Mouse (Mus musculus): ENCODE data around the gene Ankib1. TPM values are rescaled to one million over a fixed set of nuclear protein-coding genes. Genes with fewer than 3 reads are reported as not detected.
"Not testable (repeated sequence)": the region's sequence is repeated elsewhere in the genome, so short reads cannot be mapped to it uniquely, and the experiment has no call there.

The Ankib1 gene
- 43.5 and 68.3 TPM in 2 replicates for total RNA-seq (2017)

DNA sequence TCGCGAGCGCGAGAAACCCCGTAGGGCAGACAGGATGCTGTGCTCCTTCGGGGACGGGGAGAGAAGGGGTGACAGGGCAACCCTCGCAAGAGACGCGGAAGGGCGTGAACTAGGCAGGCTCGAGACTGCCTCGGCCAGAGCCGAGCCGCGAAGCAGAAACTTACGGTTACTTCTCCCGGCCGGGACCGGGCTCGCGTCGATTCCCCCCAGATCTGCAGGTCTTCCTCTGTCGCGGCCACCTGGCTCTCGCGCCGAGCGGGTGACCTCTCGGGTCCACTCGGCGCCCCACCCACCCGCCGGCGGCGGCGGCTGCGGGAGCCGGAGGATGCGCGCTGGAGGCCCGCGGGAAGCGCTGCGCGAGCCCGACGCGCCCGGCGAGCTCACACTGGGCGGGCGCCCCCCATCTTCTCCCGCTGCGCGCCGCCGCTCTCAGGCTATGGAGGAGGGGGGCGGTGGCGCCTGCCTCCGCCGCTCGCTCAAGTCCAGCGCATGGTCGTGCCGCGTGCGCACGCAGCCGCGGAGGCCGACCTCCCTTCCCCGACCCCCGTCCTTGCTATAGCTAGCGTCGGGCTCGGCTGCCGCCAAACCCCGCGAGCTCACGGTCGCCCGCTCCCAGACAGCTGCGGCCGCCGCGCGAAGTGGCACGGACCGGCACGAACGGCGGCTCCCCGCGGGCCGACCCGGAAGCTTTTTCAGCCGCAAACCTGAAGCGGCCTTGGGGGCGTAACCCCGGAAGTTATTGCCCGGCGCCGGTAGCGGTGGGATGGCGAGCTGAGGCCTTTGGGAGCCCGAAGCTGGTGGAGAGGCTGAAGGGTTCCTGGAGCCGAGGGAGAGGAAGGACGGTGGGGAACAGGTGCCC is at the start of gene Ankib1, which contains the start of gene Krit1:
TSS of gene Ankib1 (minus strand) at position 493 of the 859 bp plus-strand sequence.
TSS of gene Krit1 (plus strand) at position 752 of the 859 bp plus-strand sequence.
- ATAC-seq (replicated peaks; ENCODE audit: low read depth, poor library complexity, severe bottlenecking), result peak; percentile 83

DNA sequence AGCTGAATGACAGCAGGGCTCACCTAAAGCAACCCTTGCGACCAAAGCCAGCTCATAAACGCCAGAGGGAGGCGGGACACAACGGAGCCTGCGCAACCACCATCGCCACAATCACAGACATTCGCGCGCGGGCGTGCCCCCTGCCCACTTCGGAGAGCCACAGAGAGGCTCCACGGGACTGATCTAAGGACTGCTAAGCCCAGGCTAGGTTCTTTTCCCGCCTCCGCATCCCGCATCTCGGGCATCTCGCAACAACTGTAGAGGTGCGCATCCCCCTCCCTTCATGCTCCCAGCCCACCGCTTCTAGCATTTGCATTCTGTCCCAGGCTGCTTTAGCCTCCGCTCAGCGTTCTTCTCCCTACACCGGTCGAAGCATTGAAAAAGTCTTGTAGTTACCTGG is 42.3 kb upstream of the Ankib1 start, which contains the start of gene Lrrd1:
TSS of gene Lrrd1 (plus strand) at position 148 of the 400 bp plus-strand sequence.
- ATAC-seq (replicated peaks; ENCODE audit: low read depth, poor library complexity, severe bottlenecking), result no peak

DNA sequence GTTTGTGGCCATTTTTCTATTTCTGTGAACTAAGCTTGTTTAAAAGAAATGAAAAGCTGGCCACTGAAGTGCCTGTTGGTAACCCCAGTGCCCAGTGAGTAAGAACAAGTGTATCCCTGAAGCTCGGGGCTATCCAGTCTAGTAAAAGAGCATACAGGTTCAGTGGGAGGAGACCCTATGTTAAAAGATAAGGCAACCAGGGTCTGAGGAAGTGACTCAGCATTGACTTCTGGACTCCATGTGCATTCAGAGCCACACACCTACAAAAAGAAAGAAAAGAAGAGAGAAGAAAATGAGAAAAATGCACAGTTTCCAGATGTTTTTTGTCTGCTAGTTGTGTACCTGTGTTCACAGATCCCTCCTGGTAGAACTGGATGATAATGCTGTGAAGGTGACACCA is 31.4 kb upstream of the Ankib1 start:
- no peak for ATAC-seq (replicated peaks; ENCODE audit: low read depth, poor library complexity, severe bottlenecking)

DNA sequence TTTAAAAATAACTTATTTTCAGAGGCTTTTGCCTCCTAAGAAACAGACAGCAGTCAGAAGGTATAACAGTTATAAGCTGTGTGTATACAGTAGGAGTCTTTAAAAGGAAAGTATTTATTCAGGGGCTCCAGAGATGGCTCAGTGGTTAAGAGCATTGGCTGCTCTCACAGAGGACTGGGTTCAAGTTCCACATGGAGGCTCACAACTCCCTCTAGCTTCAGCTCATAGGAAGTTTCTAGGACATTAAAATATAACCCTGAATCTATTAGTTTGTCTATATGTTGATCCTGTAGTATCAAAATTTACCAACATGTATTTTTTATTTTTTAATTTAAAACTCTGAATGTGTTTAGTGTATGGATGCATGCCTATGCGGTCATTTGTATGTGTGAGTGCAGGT is 5.7 kb upstream of the Ankib1 start:
- 0 out of 2 replicates have a peak, but pooled peaks have one; percentile 32 for ATAC-seq (replicated peaks; ENCODE audit: low read depth, poor library complexity, severe bottlenecking)

DNA sequence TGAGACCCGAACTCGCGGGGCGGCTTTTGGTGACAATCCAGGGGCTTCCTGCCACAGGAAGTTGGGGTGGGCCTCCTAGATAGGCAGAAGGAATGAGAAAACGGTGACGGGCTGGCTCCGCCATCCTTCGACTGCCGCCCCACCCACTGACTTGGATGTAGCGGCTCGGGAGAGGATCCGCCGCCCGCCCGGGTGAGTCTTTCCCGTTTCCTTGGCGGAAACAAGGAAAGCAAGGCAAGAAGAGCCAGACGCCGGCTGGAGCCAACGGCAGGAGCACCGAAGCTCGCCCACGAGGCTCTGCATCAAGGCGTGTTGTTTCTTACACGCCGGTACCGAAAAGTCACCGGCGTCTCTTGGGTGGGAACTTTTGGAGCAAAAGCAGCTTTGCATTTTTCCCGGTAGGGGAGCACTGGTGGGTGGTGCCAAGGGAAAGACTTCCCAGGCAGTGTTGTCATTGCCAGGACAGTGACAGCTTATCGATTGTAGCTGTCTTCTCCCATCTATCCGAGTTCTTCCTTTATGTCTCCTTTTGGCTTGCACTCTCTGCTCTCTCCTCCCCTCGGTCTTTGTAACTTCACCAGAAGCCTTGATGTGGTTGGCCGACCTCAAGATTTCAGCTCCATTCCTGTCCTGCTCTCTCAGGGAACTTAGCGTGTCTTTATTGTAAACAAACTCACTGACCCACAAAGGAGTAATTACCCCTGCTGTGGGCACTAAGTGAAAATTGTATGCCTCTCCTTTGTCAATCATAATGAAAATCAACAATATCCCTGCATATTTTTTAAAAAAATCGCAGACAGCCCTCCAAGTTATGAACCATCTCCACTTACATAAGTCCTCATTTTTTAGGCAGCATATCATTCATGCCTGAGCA is 804 bp upstream of the Ankib1 start:
- ATAC-seq (replicated peaks; ENCODE audit: low read depth, poor library complexity, severe bottlenecking), result peak; percentile 80

DNA sequence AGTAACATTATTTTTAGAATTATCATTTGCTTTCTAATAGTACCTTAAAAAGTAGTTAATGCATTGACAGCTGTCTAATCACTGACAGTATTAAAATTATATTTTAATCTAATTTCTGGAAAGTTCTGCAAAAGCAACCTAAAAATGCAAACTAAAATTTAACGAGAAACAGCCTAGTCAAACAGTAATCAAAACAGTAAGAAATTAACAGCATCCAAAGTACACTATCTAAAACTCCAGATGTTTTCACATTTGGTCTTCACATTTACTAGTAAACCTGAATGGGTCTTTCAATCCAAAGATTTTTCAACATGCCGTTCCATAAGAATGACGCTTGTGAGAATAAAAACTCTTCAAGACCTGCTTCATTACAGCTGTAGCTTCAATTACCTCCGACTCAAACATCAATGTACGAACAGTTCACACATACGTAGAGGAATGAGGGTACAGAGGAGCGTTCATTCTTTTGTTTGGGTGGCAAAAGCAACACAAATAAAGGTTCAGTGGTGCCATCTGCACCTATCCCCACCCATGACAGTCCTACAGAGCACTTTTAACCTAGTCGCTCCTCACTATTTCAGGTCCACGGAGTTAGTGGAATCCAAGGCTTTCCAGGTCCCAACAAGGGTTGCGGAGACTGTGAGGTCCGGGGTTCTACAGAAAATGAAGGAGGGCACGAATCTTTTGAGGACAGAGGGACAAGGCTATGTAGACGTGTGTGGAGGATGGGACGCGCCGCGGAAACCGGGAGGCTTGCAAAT is 873 bp downstream of the Ankib1 start:
- ATAC-seq (replicated peaks; ENCODE audit: low read depth, poor library complexity, severe bottlenecking), result peak; percentile 3

DNA sequence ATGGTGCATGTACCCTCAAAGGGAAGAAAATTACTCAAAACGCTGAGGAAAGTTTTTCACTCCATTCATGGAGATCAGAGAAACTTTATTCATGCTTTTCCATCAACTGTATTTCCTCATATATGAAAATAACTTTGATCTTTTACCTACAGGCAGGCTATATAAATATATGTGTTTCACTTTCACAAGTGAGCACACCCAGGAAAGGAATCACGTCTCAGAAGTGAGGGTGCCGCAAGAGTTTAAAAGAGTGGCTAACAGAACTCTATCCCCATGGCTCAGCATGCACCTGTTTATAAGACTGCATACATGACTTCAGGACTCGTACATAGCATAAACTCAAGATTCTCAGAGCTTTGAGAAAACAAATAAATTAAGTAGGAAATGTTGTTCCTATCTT is 1.8 kb downstream of the Ankib1 start:
- no peak for ATAC-seq (replicated peaks; ENCODE audit: low read depth, poor library complexity, severe bottlenecking)

DNA sequence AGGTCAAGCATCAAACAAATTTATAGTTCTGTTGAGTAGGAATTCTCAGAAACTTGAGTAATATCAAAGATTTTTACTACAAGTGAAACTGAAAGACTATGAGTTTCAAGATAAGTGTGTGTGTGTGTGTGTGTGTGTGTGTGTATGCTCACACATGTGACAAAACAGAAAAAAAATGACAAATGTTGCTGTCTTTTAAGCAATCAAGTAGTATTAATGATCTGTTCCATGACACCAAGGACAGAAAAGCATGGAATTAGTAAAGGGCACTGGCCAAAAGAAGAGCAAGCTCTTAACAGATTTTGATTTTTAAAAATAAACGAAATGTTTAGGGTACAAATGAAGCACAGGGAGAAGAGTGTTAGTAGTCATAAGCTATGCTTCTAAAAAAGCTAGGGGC is 2.7 kb downstream of the Ankib1 start:
- no peak for ATAC-seq (replicated peaks; ENCODE audit: low read depth, poor library complexity, severe bottlenecking)

DNA sequence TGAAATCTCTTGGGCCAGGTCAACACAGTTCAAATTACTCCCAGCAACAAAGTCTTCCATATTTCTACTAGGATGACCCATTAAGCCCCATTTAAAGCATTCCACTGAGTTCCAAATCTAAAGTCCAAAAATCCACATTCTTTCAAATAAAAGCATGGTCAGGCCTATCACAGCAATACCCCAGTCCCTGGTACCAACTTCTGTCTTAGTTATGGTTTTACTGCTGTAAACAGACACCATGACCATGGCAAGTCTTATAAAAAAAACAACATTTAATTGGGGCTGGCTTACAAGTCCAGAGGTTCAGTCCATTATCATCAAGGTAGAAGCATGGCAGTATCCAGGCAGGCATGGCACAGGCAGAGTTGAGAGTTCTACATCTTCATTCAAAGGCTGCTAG is 4.1 kb downstream of the Ankib1 start:
- ATAC-seq (replicated peaks; ENCODE audit: low read depth, poor library complexity, severe bottlenecking), result not testable (repeated sequence)

DNA sequence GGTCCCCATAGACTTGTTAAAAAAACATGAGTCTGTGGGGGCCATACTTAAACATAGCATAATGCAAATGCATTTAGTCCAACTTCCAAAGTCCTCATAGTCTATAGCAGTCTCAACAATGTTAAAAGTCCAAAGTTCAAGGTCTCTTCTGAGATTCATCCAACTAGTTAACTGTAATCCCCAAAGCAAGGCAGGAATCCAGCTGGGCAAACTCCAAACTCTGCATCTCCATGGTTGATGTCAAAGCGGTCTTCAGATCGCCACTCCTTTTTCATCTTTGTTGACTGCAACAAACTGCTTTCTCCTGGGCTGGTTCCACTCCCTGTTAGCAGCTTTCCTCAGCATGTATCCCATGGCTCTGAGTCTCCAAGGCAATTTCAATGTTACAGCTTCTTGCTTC is 5.6 kb downstream of the Ankib1 start:
- ATAC-seq (replicated peaks; ENCODE audit: low read depth, poor library complexity, severe bottlenecking), result not testable (repeated sequence)

DNA sequence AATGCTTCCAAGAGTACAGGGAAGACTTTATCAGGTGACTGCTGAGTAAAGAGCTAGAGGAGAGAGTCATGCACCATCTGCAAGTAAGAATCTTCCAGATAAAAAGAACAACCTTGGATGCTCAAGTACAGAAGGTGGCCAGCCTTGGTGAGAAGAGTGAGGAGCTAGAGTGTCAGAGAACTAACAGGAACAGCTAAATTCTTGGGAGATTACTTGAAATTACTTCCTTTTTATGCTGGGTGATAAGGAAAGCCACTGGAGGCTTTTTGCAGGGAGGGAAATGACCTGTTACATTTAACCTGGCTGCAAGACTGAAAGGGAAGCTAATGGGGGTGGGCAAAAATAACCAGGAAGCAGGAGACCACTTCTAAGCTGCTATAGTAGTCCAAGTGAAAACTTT is 11.7 kb downstream of the Ankib1 start:
- ATAC-seq (replicated peaks; ENCODE audit: low read depth, poor library complexity, severe bottlenecking), result no peak

DNA sequence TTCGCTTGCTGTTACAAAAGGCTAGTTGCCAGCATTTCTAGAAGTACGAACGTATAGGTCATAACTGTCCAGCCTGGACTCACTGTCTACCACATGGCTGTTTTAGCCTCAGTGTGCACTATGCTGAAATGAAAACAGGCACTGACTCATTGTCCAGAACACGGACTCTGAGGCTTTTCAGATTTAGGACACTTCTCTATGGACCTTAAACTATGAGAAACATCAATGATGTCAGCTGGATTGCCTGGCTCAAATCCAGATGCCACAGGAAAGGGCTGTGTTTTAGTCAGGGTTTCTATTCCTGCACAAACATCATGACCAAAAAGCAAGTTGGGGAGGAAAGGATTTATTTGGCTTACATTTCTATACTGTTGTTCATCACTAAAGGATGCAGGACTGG is 15.2 kb downstream of the Ankib1 start:
- ATAC-seq (replicated peaks; ENCODE audit: low read depth, poor library complexity, severe bottlenecking), result no peak

DNA sequence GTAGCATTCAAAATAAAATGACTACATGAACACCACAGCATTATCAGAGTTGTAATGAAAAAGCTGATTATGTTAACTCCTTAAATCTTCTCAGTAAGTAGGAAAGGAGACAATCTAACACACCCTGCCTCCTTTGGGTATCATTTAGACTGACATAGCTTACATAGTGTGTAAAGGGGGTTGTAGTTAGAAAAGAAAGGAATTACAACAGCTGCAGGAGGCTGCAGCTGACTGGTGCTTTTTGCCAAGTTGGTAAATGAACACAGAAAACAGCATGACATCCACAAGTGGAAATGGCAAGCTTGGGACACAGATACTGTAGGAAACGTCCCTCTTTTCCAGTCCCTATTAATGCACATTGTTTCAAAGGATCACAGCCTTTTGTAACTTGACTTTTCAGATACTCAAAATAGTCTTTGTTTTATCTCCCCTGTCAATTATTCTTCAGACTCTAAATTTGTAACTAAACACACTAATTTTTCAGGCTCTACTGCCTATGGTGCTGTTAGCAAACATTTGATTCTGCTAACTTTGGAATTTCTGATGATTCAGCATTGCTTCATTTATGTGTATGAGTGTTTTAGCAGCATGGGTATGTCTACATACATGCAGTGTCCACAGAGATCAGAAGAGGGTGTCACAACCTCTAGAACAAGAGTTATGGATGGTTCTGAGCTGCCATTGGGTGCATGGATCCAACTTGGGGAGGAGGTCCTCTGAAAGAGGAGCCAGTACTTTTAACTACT is 17.8 kb downstream of the Ankib1 start:
- no peak for ATAC-seq (replicated peaks; ENCODE audit: low read depth, poor library complexity, severe bottlenecking)

DNA sequence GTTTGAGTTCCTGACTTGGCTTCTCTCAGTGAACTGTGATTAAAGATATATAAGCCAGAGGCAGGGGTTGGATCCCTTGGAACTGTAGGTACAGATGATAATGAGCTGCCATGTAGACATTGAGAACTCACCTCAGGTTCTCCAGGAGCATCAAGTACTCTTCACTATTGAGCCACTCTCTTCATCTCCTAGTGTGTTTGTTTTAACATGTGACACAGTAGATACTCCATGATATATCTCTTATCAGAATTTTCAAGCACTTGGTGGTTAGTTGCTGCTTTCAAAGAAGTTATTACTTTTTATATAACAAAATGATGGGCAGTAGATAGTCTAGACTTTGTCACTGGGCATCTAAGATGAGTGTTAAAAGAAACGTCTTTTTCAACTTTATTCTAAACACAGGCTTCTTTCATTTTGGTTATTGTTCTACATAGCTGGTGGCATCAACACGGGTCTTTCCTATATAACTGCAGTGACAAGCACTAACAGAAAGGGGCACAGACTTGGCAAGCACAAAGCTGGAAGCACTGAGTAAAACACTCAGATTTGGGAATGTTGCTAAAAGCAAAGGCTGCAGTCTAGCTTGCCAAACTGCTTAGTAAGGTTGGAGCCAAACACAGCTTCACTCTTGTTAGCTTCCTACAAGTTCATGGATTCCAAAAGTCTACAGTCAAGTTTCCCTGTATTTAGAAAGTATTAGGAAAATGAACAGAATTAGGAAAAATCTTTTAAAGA is 18.6 kb downstream of the Ankib1 start:
- ATAC-seq (replicated peaks; ENCODE audit: low read depth, poor library complexity, severe bottlenecking), result no peak

DNA sequence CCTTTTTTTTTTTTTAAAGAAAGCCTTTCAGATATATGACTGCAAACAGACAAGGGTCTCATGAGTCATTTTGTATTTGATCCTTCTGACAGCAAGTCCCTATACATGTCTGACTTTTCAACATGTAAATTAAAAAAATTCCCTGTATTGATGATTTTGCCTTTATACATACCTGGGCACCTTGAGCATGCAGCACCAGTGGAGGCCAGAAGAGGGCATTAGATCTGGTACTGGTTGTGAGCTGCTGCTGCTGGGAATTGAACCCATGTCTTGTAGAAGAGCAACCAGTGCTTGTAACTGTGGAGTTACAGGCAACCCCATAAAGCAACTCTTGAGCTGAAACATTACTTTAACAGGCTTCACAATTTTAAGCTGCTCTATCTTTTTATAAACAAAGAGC is 20.1 kb downstream of the Ankib1 start:
- ATAC-seq (replicated peaks; ENCODE audit: low read depth, poor library complexity, severe bottlenecking), result peak; percentile 76; the same call in 1 of the 2 replicates

DNA sequence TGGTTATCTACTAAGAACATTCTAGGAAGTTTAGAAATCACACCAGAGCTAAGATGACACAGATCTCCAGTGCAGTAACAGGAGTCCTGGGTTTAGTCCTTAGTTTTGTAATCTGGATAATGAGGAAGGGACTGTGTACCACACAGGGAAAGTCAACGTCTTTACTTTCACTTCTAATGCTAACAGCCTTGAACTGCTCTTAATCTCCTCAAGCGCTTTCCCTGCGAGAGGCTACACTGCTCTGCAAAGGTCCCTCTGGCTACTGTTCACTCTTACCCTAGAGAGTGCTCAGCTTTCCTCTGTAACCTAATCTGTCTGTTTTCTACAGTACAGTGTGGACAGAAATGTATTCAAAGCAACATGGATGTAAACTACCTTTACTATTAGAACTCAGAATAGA is 30.7 kb downstream of the Ankib1 start:
- peak; percentile 60 for ATAC-seq (replicated peaks; ENCODE audit: low read depth, poor library complexity, severe bottlenecking)

DNA sequence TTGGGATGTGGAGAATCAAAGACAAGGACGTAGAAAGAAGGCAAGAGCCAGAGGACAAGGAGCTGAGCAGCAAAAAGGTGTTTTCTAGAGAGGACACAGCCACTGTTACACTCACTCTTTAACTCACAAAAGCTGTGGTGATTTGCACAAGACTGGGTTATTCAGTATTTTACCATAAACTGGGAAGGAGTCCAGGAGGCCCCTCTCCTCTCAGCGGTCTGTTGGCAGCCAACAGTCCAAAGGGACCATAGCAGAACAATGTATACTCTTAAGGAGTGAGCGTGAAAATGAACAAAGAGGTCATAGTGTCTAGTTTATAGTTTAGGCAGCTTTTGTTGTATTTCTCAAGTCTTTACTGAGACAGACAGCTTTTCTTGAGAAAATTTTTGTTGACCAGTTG is 31.2 kb downstream of the Ankib1 start:
- no peak for ATAC-seq (replicated peaks; ENCODE audit: low read depth, poor library complexity, severe bottlenecking)

DNA sequence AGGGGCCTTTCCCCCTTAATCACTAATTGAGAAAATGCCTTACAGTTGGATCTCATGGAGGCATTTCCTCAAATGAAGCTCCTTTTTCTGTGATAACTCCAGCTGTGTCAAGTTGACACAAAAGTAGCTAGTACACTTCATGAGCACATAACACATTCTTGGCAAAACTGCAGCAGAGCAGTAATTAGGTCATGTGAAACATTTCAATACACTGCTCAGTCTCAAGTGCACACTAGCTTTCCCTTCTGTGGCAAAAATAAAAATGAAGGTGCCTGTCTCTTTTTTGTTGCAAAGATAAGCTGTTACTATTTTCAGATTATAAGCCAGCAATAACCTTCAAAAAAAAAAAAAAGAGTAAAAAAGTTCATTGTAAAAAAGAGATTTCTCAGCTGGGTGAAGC is 52.2 kb downstream of the Ankib1 start:
- ATAC-seq (replicated peaks; ENCODE audit: low read depth, poor library complexity, severe bottlenecking), result not testable (repeated sequence)

DNA sequence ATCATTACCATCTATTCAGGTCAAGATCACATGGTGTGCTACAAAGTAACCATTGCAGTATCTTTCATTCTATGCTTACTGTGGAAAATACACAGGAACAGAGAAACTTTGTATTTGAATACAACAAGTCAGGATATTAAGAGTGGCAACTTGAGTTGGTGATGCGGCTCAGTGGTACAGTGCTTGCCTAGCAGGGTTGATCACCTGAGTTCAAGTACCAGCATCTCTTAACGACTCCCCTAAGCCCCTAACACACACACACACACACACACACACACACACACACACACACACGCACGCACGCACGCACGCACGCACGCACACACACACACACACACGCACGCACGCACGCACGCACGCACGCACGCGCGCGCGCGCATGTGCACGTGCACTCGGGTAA is 69.9 kb downstream of the Ankib1 start:
- ATAC-seq (replicated peaks; ENCODE audit: low read depth, poor library complexity, severe bottlenecking), result not testable (repeated sequence)

Data from common myeloid progenitor, adult 5-6 weeks (primary cell).